Mouse (Mus musculus): Measurements from ENCODE around the gene Gm8082. TPM values are rescaled to one million over a fixed set of nuclear protein-coding genes. Genes with fewer than 3 reads are reported as not detected.
"Not testable (repeated sequence)": the region's sequence is repeated elsewhere in the genome, so short reads cannot be mapped to it uniquely, and the experiment has no call there.

The Gm8082 gene
- not detected for total RNA-seq (2021)

GRCm38 (mm10) chr14:42993524-42993923 lies at the start of gene Gm8082:
Gm8082 (minus strand) TSS chr14:42993624.
- DNase-seq (ENCODE audit: extremely low spot score in 1 of 2, low spot score in 2 of 2); intact Hi-C loops (cut with DNase I): not testable (repeated sequence)

DNA sequence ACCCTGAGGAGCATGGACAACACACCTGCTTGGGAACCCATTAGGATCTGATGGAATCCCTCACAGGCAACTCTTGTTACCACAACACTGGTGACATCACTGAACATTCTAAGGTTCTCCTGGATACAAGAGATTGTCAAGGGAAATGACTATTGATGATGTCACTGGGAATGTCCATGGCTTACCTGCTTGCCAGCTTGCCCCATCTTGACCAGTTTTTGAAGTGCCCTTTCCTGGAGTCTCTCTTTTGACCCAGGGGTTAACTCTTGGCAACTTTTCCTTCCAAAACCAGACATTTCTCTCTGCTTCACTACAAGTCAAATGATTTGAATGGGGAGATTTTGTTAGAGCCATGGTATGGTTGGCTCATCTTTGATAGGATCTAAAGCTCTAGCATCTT lies 22.1 kb upstream of the Gm8082 start, which contains the start of gene Gm10376:
Gene Gm10376 (minus strand): TSS at position 101 of the 400 bp plus-strand sequence.
- DNase-seq (ENCODE audit: extremely low spot score in 1 of 2, low spot score in 2 of 2); intact Hi-C loops (cut with DNase I): not testable (repeated sequence)

Other genes with a start within 250 kb of the Gm8082 start
- not detected for gene Gm3015, start 224.8 kb downstream of the Gm8082 start, total RNA-seq (2021)
- not detected for gene Gm10377, start 195.6 kb downstream of the Gm8082 start, total RNA-seq (2021)
- gene Gm21977, start 140.1 kb downstream of the Gm8082 start, total RNA-seq (2021), result not detected
- not detected for gene Gm10376, start 22.0 kb upstream of the Gm8082 start, total RNA-seq (2021)
- gene Gm8094, start 83.0 kb upstream of the Gm8082 start, total RNA-seq (2021), result not detected
- under 1 TPM in 1 of 2 experiments, not detected in 1; 0.64 TPM for gene Gm8104, start 107.0 kb upstream of the Gm8082 start, total RNA-seq (2021)
- under 1 TPM in 1 of 2 experiments, not detected in 1; 0.62 TPM for gene Gm7233, start 186.2 kb upstream of the Gm8082 start, total RNA-seq (2021)
- not detected for gene Gm8122, start 241.7 kb upstream of the Gm8082 start, total RNA-seq (2021)

All from left cerebral cortex, postnatal 10 days (tissue).